ENCODE assay signal across 8 mouse cellular contexts in genomic region chr4:149564452-149565407, GRCm38 (mm10). TPM values are rescaled to one million over a fixed set of nuclear protein-coding genes. Genes with fewer than 3 reads are reported as not detected.
DNase-seq lines count a peak whose midpoint lies in the region; ATAC-seq and TF ChIP-seq lines count a peak whose summit lies in the region.

No protein-coding gene starts in this region.

- H3K4me2 ChIP-seq in forebrain, postnatal 0 days (ENCODE audit: low read depth), result peak overlapping the region; percentile 28
- H3K4me2 ChIP-seq in hindbrain, embryonic 12.5 days (replicated peaks), result peak overlapping the region; percentile 37
- peak overlapping the region; percentile 8; the same call in 1 of the 2 replicates for H3K4me2 ChIP-seq in midbrain, embryonic 11.5 days

- H3K36me3 ChIP-seq in forebrain, postnatal 0 days (ENCODE audit: insufficient read depth), result peaks cover 13% of the 10 kb centered on the region
- peaks cover 6% of the 10 kb centered on the region for H3K36me3 ChIP-seq in hindbrain, embryonic 12.5 days
- H3K36me3 ChIP-seq in midbrain, embryonic 11.5 days (ENCODE audit: control insufficient read depth, insufficient read depth, low read length), result no peaks in the 10 kb centered on the region

- H3K9ac ChIP-seq in forebrain, postnatal 0 days, result no peak overlapping the region
- H3K9ac ChIP-seq in hindbrain, embryonic 12.5 days, result no peak overlapping the region
- H3K9ac ChIP-seq in midbrain, embryonic 11.5 days (ENCODE audit: low read length), result no peak overlapping the region

- no peak overlapping the region for H3K4me3 ChIP-seq in forebrain, postnatal 0 days (ENCODE audit: low read depth, low read length)
- H3K4me3 ChIP-seq in hindbrain, embryonic 12.5 days, result no peak overlapping the region
- H3K4me3 ChIP-seq in midbrain, embryonic 11.5 days (ENCODE audit: low read depth, low read length), result no peak overlapping the region

- 42% methylated on average over 20 of the region's 20 CpGs for WGBS in forebrain, postnatal 0 days
- 55% methylated on average over 20 of the region's 20 CpGs for WGBS in hindbrain, embryonic 12.5 days
- 74% methylated on average over 20 of the region's 20 CpGs for WGBS in midbrain, embryonic 11.5 days

- peak overlapping the region; percentile 62 for H3K27ac ChIP-seq in forebrain, postnatal 0 days (ENCODE audit: low read depth, low read length)
- peak overlapping the region; percentile 91 for H3K27ac ChIP-seq in hindbrain, embryonic 12.5 days
- no peak overlapping the region for H3K27ac ChIP-seq in midbrain, embryonic 11.5 days (ENCODE audit: low read depth, low read length)

- peak; percentile 39 for ATAC-seq in forebrain, postnatal 0 days
- ATAC-seq in hindbrain, embryonic 12.5 days (ENCODE audit: low FRiP score), result peak; percentile 65
- ATAC-seq in midbrain, embryonic 11.5 days (ENCODE audit: low FRiP score), result no peak; the same call in 1 of the 2 replicates

- H3K9me3 ChIP-seq in forebrain, postnatal 0 days (ENCODE audit: low read length), result no peaks in the 10 kb centered on the region
- no peaks in the 10 kb centered on the region for H3K9me3 ChIP-seq in hindbrain, embryonic 12.5 days (replicated peaks)
- no peaks in the 10 kb centered on the region; the same call in 1 of the 2 replicates for H3K9me3 ChIP-seq in midbrain, embryonic 11.5 days (ENCODE audit: control insufficient read depth, low read length)

- peaks cover 19% of the 10 kb centered on the region for H3K4me1 ChIP-seq in forebrain, postnatal 0 days (ENCODE audit: insufficient read depth)
- peaks cover 50% of the 10 kb centered on the region for H3K4me1 ChIP-seq in hindbrain, embryonic 12.5 days
- peaks cover 18% of the 10 kb centered on the region for H3K4me1 ChIP-seq in midbrain, embryonic 11.5 days (ENCODE audit: control insufficient read depth, insufficient read depth, low read length)

- no peaks in the 10 kb centered on the region for H3K27me3 ChIP-seq in forebrain, postnatal 0 days (ENCODE audit: insufficient read depth, low read length)
- H3K27me3 ChIP-seq in hindbrain, embryonic 12.5 days, result no peaks in the 10 kb centered on the region
- H3K27me3 ChIP-seq in midbrain, embryonic 11.5 days (ENCODE audit: control insufficient read depth, insufficient read depth, low read length), result no peaks in the 10 kb centered on the region

- TF ChIP-seq CTCF in forebrain, postnatal 0 days (IDR thresholded peaks at IDR 0.05; ENCODE audit: low read depth), result peak; percentile 45

- DNase-seq in R1 (ENCODE audit: low read depth, low spot score), result peak; percentile 87
- DNase-seq in cerebellum, adult 11-12 months, result peak; percentile 90
- peak; percentile 71 for DNase-seq in forebrain, postnatal 0 days
- peak; percentile 64 to 70 for DNase-seq in layer of hippocampus, postnatal 10 days (ENCODE audit: low spot score in 2 of 2)
- DNase-seq in midbrain, embryonic 11.5 days (ENCODE audit: low spot score, missing footprints), result no peak
- DNase-seq in testis, postnatal 10 days (ENCODE audit: low spot score), result peak; percentile 84
- DNase-seq in B cell, adult 2 months, result no peak

RNA-seq across cellular contexts. Expression of gene Clstn1, which starts 21.5 kb away (rescaled TPM):
- 367 and 451 TPM in 2 replicates for total RNA-seq in forebrain, postnatal 0 days (2014; rRNA removed)
- polyA plus RNA-seq in forebrain, postnatal 0 days (2015; fragmentation: Nextera tagmentation; extraction: Ambion mirVana), result 142 and 179 TPM in 2 replicates
- 135 and 138 TPM in 2 replicates for polyA plus RNA-seq in hindbrain, embryonic 12.5 days (2016; fragmentation: Nextera tagmentation; extraction: Ambion mirVana)
- 100 to 1,000 TPM; 726 TPM for total RNA-seq in layer of hippocampus, postnatal 10 days (2021)
- polyA plus RNA-seq in midbrain, embryonic 11.5 days (2014; fragmentation: Nextera tagmentation; extraction: Ambion mirVana), result 34.3 and 41.8 TPM in 2 replicates

RNA-seq across cellular contexts. Expression of gene Ctnnbip1, which starts 46.7 kb away (rescaled TPM):
- 98.6 and 105 TPM in 2 replicates for total RNA-seq in forebrain, postnatal 0 days (2014; rRNA removed)
- 126 and 134 TPM in 2 replicates for polyA plus RNA-seq in forebrain, postnatal 0 days (2015; fragmentation: Nextera tagmentation; extraction: Ambion mirVana)
- 79.0 and 87.1 TPM in 2 replicates for polyA plus RNA-seq in hindbrain, embryonic 12.5 days (2016; fragmentation: Nextera tagmentation; extraction: Ambion mirVana)
- 10 to 100 TPM; 75.4 to 82.9 TPM for total RNA-seq in layer of hippocampus, postnatal 10 days (2021)
- polyA plus RNA-seq in midbrain, embryonic 11.5 days (2014; fragmentation: Nextera tagmentation; extraction: Ambion mirVana), result 55.9 and 59.4 TPM in 2 replicates

Comparison
In these comparisons a context has a peak if more than half of its experiments do, and no peak if none do; other contexts are left out.
1. DNase-seq: peak in R1 (single experiment), cerebellum, adult 11-12 months (single experiment), forebrain, postnatal 0 days (single experiment), layer of hippocampus, postnatal 10 days (2 of 2) and testis, postnatal 10 days (single experiment); none in midbrain, embryonic 11.5 days (single experiment) and B cell, adult 2 months (0 of 2).
2. Peak in every context shown above with its lines, with median percentiles within 50 percentile points of each other: H3K4me2 ChIP-seq.